Mouse (Mus musculus) limb, embryonic 11.5 days (tissue): ENCODE data around the gene Cdk19. TPM values are rescaled to one million over a fixed set of nuclear protein-coding genes. Genes with fewer than 3 reads are reported as not detected.
"Not testable (repeated sequence)": the region's sequence is repeated elsewhere in the genome, so short reads cannot be mapped to it uniquely, and the experiment has no call there.

Experiments
- ATAC-seq: fragments of 200-750 bp; cut with Nextera tagmentation; 2 replicates; pipeline ENCODE4 v1.8.0; 2017; ENCODE audit warnings: low read depth; ENCODE audit not compliant: insufficient number of reproducible peaks, low FRiP score, low TSS enrichment
- DNase-seq: peaks from one replicate; pipeline ENCODE4 v3.0.0-alpha.2; 2015; ENCODE audit warnings: low spot score
- H3K27ac ChIP-seq: fragments of 300-500 bp; sonication (generic); replicated peaks from 2 replicates; pipeline ENCODE4 v1.5.1; 2014; ENCODE audit warnings: low read depth, mild to moderate bottlenecking, low read length
- H3K27me3 ChIP-seq: fragments of 300-500 bp; sonication (generic); 2 replicates; pipeline ENCODE4 v1.6.1; 2014; ENCODE audit warnings: mild to moderate bottlenecking, low read length, mixed read lengths; ENCODE audit not compliant: control insufficient read depth, insufficient read depth
- H3K36me3 ChIP-seq: fragments of 300-500 bp; sonication (generic); 2 replicates; pipeline ENCODE4 v1.6.1; 2014; ENCODE audit warnings: mild to moderate bottlenecking, low read length, moderate library complexity, mixed read lengths; ENCODE audit not compliant: control insufficient read depth, insufficient read depth
- H3K4me1 ChIP-seq: fragments of 300-500 bp; sonication (generic); 2 replicates; pipeline ENCODE4 v1.6.1; 2014; ENCODE audit warnings: low read length, mixed read lengths; ENCODE audit not compliant: control insufficient read depth, insufficient read depth
- H3K4me2 ChIP-seq: fragments of 300-500 bp; sonication (generic); 2 replicates; pipeline ENCODE4 v1.6.1; 2014; ENCODE audit warnings: low read depth, mild to moderate bottlenecking, moderate library complexity; ENCODE audit not compliant: severe bottlenecking
- H3K4me3 ChIP-seq: fragments of 300-500 bp; sonication (generic); 2 replicates; pipeline ENCODE4 v1.5.1; 2014; ENCODE audit warnings: low read depth, low read length
- H3K9ac ChIP-seq: fragments of 300-500 bp; sonication (generic); 2 replicates; pipeline ENCODE4 v1.6.1; 2014; ENCODE audit warnings: mild to moderate bottlenecking, low read length
- H3K9me3 ChIP-seq: fragments of 300-500 bp; sonication (generic); 2 replicates; pipeline ENCODE4 v1.6.1; 2016; ENCODE audit warnings: low read length; ENCODE audit not compliant: control insufficient read depth
- WGBS: fragments of 180-500 bp; shearing (Covaris S2); extraction: QIAGEN DNeasy Blood & Tissue Kit; methylation state at CpG from one replicate; pipeline ENCODE4 v1.1.7; 2014; 5-methylcytosine and 5-hydroxymethylcytosine counted together
- polyA plus RNA-seq: library from polyadenylated mRNA; unstranded; fragments of >200 nt; fragmentation: Nextera tagmentation; extraction: Ambion mirVana; gene quantifications from 2 replicates; pipeline ENCODE4 v1.2.1, GENCODE M21; 2014

The Cdk19 gene
- polyA plus RNA-seq, 1 experiment from 2014 or later = 11.4 TPM

DNA sequence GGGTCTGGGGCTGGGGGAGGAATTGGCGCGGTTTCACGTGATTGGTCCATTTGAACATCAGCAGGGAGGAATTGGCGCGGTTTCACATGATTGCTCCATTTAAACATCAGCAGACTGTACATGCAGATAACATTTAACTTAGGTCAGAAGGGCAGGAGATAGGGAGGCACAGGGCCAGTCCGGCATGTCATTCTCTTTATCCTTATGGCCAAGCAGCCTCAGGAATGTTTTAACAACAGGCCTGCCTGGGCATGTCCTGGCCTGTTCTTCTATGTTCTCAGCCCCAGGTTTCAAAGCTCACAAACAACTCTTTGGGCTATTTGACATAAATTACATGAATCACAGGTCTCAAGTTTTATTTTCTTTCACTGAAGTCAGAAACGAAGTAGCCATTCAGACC is 173.6 kb downstream of the Cdk19 start:
- 95% methylated on average over 7 of the region's 7 CpGs for WGBS
- H3K27me3 ChIP-seq, H3K9me3 ChIP-seq, H3K9ac ChIP-seq, DNase-seq, ATAC-seq, H3K4me2 ChIP-seq, H3K36me3 ChIP-seq, H3K4me3 ChIP-seq, H3K27ac ChIP-seq, H3K4me1 ChIP-seq: not testable (repeated sequence)

DNA sequence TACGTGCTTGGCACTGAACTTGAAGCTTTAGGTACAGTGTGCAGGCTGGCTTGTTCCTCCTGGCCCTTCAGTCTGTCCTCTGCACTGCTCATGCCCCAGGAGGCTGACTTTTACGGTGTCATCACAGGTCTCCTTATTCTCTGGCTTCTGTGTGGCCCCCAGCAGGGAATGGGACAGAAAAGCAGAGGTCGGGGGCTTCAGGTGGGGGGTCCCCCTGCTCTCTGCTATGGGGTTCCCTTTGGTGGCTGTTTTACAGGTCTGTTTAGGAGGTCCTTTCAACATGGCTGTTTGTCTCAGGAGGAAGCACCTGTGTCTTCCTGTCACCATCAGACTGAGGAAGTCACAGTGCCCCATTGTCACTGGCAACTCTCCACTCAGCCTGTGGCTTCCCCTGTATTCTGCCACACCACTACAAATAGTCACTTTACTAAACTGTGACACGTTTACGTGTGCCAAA is 175.9 kb downstream of the Cdk19 start:
- 78% methylated on average over 5 of the region's 5 CpGs for WGBS
- no peak overlapping the region for H3K4me3 ChIP-seq
- 0 out of 2 replicates have a peak, but pooled peaks cover 3% of the 10 kb centered on the region for H3K4me1 ChIP-seq
- no peaks in the 10 kb centered on the region for H3K27me3 ChIP-seq
- no peak overlapping the region for H3K9ac ChIP-seq
- H3K9me3 ChIP-seq = no peaks in the 10 kb centered on the region
- H3K36me3 ChIP-seq = no peaks in the 10 kb centered on the region
- no peak overlapping the region for H3K27ac ChIP-seq
- ATAC-seq = no peak
- no peak overlapping the region for H3K4me2 ChIP-seq
- DNase-seq = no peak

DNA sequence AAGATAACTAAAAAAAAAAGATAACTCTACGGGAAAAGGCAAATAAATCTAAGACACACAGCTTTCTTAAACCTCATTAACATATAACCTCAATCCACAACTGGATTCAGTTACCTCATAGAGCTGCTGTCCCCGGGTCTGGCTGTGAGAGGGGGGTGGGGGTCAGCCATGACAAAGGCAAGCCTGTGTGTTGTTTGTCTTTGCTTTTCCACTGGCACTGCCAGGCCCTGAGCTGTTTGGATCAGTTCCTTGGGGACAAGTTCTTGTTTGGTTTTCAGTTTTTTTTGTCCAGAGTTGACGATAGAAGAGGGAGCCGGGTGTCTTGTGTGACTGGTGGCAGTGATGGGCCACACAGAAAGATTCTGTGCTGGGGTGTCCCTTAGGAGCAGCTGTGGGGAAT is 177.1 kb downstream of the Cdk19 start:
- no peak for ATAC-seq
- 50% methylated on average over 4 of the region's 4 CpGs for WGBS

DNA sequence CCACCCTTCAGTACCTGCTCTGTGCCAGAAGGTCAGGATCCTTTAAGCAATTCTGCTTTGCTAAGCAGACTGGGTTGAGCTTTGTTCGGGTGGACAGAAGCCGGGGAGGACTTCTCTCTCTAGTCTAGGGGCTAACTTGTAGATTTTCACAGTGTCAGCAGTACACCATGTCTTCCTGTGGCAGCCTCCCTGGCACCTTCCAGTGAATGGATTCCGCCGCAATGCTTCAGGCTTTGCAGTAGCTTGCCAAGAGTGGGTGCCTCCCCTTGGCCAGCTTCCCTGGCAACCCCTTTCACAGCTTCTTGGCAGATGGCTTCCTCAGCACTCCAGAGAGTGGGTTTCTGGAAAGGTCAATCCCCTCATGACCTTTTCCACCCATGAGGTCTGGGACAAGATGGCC is 180.2 kb downstream of the Cdk19 start:
- H3K4me3 ChIP-seq = no peak overlapping the region

More for the DNA sequence above, 177.1 kb downstream of the Cdk19 start:
- Histone ChIP-seq H3K4me3 (no peak overlapping the region), H3K27me3 (no peaks in the 10 kb centered on the region), H3K4me1 (no peaks in the 10 kb centered on the region), H3K27ac (no peak overlapping the region), H3K4me2 (no peak overlapping the region), H3K9me3 (no peaks in the 10 kb centered on the region), H3K9ac (no peak overlapping the region), H3K36me3 (no peaks in the 10 kb centered on the region)
- DNase-seq = no peak

DNA sequence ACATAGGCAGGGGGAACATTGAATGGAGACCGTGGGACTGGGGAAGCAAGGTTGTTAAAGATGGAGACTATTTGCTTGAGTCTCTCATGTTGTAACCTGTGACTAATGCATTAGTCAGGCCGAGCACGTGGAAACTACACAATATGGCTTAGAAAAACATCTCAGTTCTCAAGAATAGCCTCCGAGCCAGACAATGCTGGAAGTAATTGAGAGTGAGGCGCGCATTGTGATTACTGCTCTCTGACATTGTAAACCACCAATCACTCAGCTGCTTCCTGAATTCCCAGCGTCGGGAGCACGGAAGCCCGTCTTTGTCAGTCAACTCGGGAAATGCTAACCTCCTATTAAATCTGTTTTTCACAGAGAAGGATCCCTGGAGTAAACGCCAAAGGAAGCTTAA is 182.2 kb downstream of the Cdk19 start:
- H3K27ac ChIP-seq = no peak overlapping the region
- no peak overlapping the region for H3K4me2 ChIP-seq
- H3K36me3 ChIP-seq = no peaks in the 10 kb centered on the region
- no peaks in the 10 kb centered on the region for H3K4me1 ChIP-seq
- H3K4me3 ChIP-seq = no peak overlapping the region
- ATAC-seq = no peak
- H3K9me3 ChIP-seq = no peaks in the 10 kb centered on the region
- H3K9ac ChIP-seq = no peak overlapping the region
- DNase-seq = no peak
- no peaks in the 10 kb centered on the region for H3K27me3 ChIP-seq
- 53% methylated on average over 12 of the region's 12 CpGs for WGBS

More for the DNA sequence above, 180.2 kb downstream of the Cdk19 start:
- no peak for ATAC-seq
- no peaks in the 10 kb centered on the region for H3K4me1 ChIP-seq
- no peak overlapping the region for H3K9ac ChIP-seq
- no peak for DNase-seq
- no peaks in the 10 kb centered on the region for H3K27me3 ChIP-seq
- WGBS = 96% methylated on average over 4 of the region's 4 CpGs
- H3K9me3 ChIP-seq = no peaks in the 10 kb centered on the region
- no peak overlapping the region for H3K4me2 ChIP-seq
- no peaks in the 10 kb centered on the region for H3K36me3 ChIP-seq
- no peak overlapping the region for H3K27ac ChIP-seq

DNA sequence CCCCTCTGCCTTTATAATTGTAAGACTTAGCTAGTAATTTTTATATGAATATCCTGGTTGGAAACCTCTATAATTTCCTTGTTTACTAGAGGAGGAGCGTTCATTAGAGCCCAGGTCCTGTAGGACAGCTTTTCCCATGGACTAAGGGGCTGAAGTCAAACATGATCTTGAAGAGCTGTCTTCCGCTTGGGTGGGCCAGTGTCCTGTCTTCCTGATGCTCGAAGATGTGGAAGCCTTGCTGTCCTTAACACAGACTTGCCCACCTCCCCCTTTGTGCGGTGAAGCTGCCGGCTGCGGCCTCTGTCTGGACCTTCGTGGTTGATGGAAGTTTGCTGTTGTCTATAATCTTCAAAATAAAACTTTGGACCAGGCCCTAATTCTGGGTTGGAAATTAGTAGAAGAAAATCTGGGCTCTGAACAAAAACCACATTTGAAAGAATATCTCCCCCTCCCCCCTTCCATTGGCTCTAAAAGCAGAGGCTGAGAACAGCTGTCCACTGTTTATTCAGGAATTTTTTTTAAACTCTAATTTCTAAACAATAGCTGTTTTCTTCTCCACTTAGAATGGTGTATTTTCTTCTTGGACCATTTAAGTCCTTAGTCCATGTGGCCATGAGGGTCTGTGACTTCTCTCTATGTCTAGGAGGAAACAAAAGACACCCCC is 184.1 kb downstream of the Cdk19 start:
- peaks cover 6% of the 10 kb centered on the region; the same call in 1 of the 2 replicates for H3K4me1 ChIP-seq

DNA sequence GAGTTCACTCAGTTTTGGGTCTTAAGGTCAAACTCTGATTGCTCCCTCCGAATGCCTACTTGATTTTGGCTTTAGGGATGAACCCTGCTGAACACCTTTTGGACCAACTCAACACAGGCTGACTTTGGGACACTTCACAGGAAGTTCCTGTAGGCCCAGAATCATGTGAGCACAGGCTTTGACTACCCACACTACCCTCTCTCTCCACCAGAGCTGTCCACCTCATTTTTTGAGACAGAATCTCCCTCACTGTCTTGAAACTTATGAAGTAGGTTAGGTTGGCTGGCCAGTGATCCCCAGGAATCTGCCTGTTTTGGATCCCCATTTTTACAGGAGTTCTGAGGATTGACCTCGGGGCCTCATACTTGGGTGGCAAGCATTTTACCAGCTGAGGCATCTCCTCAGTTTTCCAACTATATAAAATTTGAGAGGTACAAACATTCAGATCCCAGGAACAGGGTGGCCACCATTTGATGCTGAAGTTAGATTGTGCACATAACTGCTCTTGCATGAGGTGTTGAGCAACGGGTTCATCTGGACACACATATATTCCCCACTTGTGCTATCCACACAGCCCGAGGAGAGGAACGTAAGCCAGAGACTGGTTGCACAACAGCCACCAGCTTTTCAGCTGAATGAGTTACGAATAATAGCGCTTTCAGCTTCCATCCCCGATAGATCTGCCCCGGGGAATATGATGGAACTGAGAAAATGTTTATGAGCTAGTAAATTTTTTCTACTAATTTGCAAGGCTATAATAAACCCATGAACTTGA is 184.9 kb downstream of the Cdk19 start:
- DNase-seq = no peak
- no peak overlapping the region for H3K4me3 ChIP-seq
- no peaks in the 10 kb centered on the region for H3K9me3 ChIP-seq
- no peaks in the 10 kb centered on the region for H3K27me3 ChIP-seq
- H3K27ac ChIP-seq = no peak overlapping the region
- H3K36me3 ChIP-seq = no peaks in the 10 kb centered on the region
- 0 out of 2 replicates have a peak, but pooled peaks have one; percentile 47 for ATAC-seq
- no peak overlapping the region for H3K4me2 ChIP-seq
- peaks cover 9% of the 10 kb centered on the region; the same call in 1 of the 2 replicates for H3K4me1 ChIP-seq
- 71% methylated on average over 9 of the region's 9 CpGs for WGBS
- H3K9ac ChIP-seq = no peak overlapping the region

More for the DNA sequence above, 184.1 kb downstream of the Cdk19 start:
- no peak overlapping the region for H3K9ac ChIP-seq
- no peak for ATAC-seq
- whole genome bisulfite sequencing = 87% methylated on average over 7 of the region's 7 CpGs
- H3K4me3 ChIP-seq = no peak overlapping the region
- no peaks in the 10 kb centered on the region for H3K9me3 ChIP-seq
- no peaks in the 10 kb centered on the region for H3K36me3 ChIP-seq
- DNase-seq = no peak
- H3K27ac ChIP-seq = no peak overlapping the region
- H3K27me3 ChIP-seq = no peaks in the 10 kb centered on the region
- H3K4me2 ChIP-seq = no peak overlapping the region

DNA sequence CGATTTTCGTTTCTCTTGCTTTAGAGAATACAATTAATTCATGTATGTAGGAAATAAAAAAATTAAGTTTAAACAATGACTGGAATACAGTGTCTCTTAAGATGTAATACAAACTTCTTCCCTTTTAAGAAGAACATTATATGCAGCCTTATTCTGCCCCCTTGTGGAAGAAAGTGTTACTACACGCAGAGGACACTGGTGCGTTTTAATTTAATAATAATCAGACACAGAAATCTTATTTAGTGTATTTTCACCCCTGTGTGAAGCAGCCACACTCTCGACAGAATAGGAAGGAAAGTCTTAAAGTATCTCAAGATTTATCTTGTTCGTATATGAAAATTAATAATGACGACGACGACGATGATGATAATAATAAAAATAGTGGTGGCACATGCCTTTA is 185.6 kb downstream of the Cdk19 start:
- 33% methylated on average over 10 of the region's 10 CpGs for WGBS
- ATAC-seq = no peak
- no peaks in the 10 kb centered on the region for H3K27me3 ChIP-seq
- H3K4me3 ChIP-seq = no peak overlapping the region
- no peaks in the 10 kb centered on the region for H3K9me3 ChIP-seq
- H3K9ac ChIP-seq = no peak overlapping the region
- H3K4me1 ChIP-seq = peaks cover 9% of the 10 kb centered on the region; the same call in 1 of the 2 replicates
- no peak overlapping the region for H3K27ac ChIP-seq
- DNase-seq = peak; percentile 74
- no peak overlapping the region for H3K4me2 ChIP-seq
- H3K36me3 ChIP-seq = no peaks in the 10 kb centered on the region
